Mouse (Mus musculus): ENCODE measurements at regions not wholly inside any gene's neighbourhood (a gene's known extent, or its start where the extent isn't known, plus 50 kb on each side); places are given as distances from the start of the nearest gene placed in this dataset.

DNA sequence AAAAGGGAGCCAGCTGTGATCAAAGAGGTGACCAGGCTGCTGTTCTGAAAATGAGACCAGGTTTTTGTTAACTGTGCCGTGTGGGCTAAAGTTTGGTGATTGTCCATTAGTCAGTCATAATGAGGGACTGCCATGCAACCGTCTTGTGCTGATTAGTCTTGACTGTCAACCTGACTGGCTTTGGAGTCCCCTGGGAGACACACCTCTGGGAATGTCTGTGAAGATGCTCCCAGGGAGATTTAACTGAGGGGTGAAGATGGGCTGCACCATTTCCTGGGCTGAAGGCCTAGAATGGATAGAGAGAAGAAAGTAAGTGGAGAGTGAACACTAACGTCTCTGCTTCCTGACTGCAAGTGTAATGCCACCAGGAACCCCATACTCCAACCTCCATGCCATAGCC, 233.1 kb upstream of the Cdh13 start:
- TF ChIP-seq ELF1 (IDR thresholded peaks at IDR 0.05; ENCODE audit: low read depth, low read length) (no peak), CTCF (conservative IDR thresholded peaks at IDR 0.05 in 1 of 2, IDR thresholded peaks at IDR 0.05 in 1 of 2; ENCODE audit: low read depth in 2 of 2, low read length in 2 of 2) (no peak), TCF12 (IDR thresholded peaks at IDR 0.05; ENCODE audit: low read depth, low read length) (no peak)
